Mouse (Mus musculus) stomach, embryonic 14.5 days (tissue): ENCODE results near the gene Aipl1. TPM values are rescaled to one million over a fixed set of nuclear protein-coding genes. Genes with fewer than 3 reads are reported as not detected.

ENCODE experiments used
- ATAC-seq: fragments of 200-750 bp; cut with Nextera tagmentation; 2 replicates; pipeline ENCODE4 v1.8.0; 2017; ENCODE audit warnings: low read depth, moderate TSS enrichment; ENCODE audit not compliant: insufficient number of reproducible peaks, insufficient read depth, low FRiP score
- H3K27ac ChIP-seq: fragments of 300-500 bp; sonication (generic); 2 replicates; pipeline ENCODE4 v1.5.1; 2014; ENCODE audit warnings: mild to moderate bottlenecking, low read length, moderate library complexity, mixed read lengths
- H3K27me3 ChIP-seq: fragments of 300-500 bp; sonication (generic); 2 replicates; pipeline ENCODE4 v1.6.1; 2014; ENCODE audit warnings: low read length, control low read depth, mixed read lengths; ENCODE audit not compliant: control insufficient read depth, insufficient read depth
- H3K36me3 ChIP-seq: fragments of 300-500 bp; sonication (generic); 2 replicates; pipeline ENCODE4 v1.6.1; 2014; ENCODE audit warnings: mild to moderate bottlenecking, control low read depth, low read length, moderate library complexity, mixed read lengths; ENCODE audit not compliant: control insufficient read depth, insufficient read depth
- H3K4me1 ChIP-seq: fragments of 300-500 bp; sonication (generic); 2 replicates; pipeline ENCODE4 v1.6.1; 2014; ENCODE audit warnings: low read length, control low read depth, mixed read lengths; ENCODE audit not compliant: control insufficient read depth, insufficient read depth
- H3K4me2 ChIP-seq: fragments of 300-500 bp; sonication (generic); replicated peaks from 2 replicates; pipeline ENCODE4 v1.6.1; 2014; ENCODE audit warnings: low read depth, low read length, control low read depth
- H3K4me3 ChIP-seq: fragments of 300-500 bp; sonication (generic); 2 replicates; pipeline ENCODE4 v1.5.1; 2014; ENCODE audit warnings: low read depth, low read length, control low read depth
- H3K9ac ChIP-seq: fragments of 300-500 bp; sonication (generic); replicated peaks from 2 replicates; pipeline ENCODE4 v1.6.1; 2014; ENCODE audit warnings: low read depth, mild to moderate bottlenecking, control low read depth, low read length, moderate library complexity, mixed read lengths
- H3K9me3 ChIP-seq: fragments of 300-500 bp; sonication (generic); 2 replicates; pipeline ENCODE4 v1.6.1; 2016; ENCODE audit warnings: low read depth, low read length, control low read depth; ENCODE audit not compliant: control insufficient read depth
- WGBS: fragments of 180-500 bp; shearing (Covaris S2); extraction: QIAGEN DNeasy Blood & Tissue Kit; methylation state at CpG from one replicate; pipeline ENCODE4 v1.1.7; 2014; 5-methylcytosine and 5-hydroxymethylcytosine counted together
- polyA plus RNA-seq: library from polyadenylated mRNA; unstranded; fragments of >200 nt; fragmentation: Nextera tagmentation; extraction: Ambion mirVana; gene quantifications from 2 replicates; pipeline ENCODE4 v1.2.1, GENCODE M21; 2014

The Aipl1 gene
- polyA plus RNA-seq, 1 experiment from 2014 or later: not detected

- Histone ChIP-seq H3K4me2 (no peak overlapping the region), H3K4me3 (no peak overlapping the region), H3K9me3 (no peaks in the 10 kb centered on the region), H3K27me3 (no peaks in the 10 kb centered on the region), H3K4me1 (peaks cover 14% of the 10 kb centered on the region), H3K36me3 (no peaks in the 10 kb centered on the region), H3K9ac (no peak overlapping the region), H3K27ac (no peak overlapping the region)
- no peak for ATAC-seq
- WGBS: 61% methylated on average over 2 of the region's 2 CpGs
Observed at GRCm38 (mm10) chr11:71985783-71986182, 51.5 kb downstream of the Aipl1 start.

- no peak for ATAC-seq
- peaks cover 14% of the 10 kb centered on the region for H3K4me1 ChIP-seq
- no peak overlapping the region for H3K4me2 ChIP-seq
- no peaks in the 10 kb centered on the region for H3K36me3 ChIP-seq
- 46% methylated on average over 4 of the region's 4 CpGs for WGBS
- H3K27me3 ChIP-seq: no peaks in the 10 kb centered on the region
- H3K4me3 ChIP-seq: no peak overlapping the region
- H3K9me3 ChIP-seq: no peaks in the 10 kb centered on the region
- H3K9ac ChIP-seq: no peak overlapping the region
- H3K27ac ChIP-seq: no peak overlapping the region
Observed at GRCm38 (mm10) chr11:71985101-71985711, 52.1 kb downstream of the Aipl1 start.

- Histone ChIP-seq H3K4me3 (no peak overlapping the region), H3K9me3 (no peaks in the 10 kb centered on the region), H3K4me1 (peaks cover 14% of the 10 kb centered on the region), H3K36me3 (no peaks in the 10 kb centered on the region), H3K27me3 (no peaks in the 10 kb centered on the region), H3K9ac (no peak overlapping the region), H3K4me2 (no peak overlapping the region), H3K27ac (no peak overlapping the region)
- 77% methylated on average over 2 of the region's 2 CpGs for WGBS
- ATAC-seq: no peak
Observed at GRCm38 (mm10) chr11:71984093-71984492, 53.2 kb downstream of the Aipl1 start.

Other genes starting within 250 kb of the Aipl1 start
- gene Pimreg, start 4.5 kb upstream of the Aipl1 start, polyA plus RNA-seq: 106 and 114 TPM in 2 replicates
- 0.52 and 0.67 TPM in 2 replicates for gene Pitpnm3, start 98.3 kb upstream of the Aipl1 start, polyA plus RNA-seq
- gene Gm43951, start 169.3 kb upstream of the Aipl1 start, polyA plus RNA-seq: not detected in 2 replicates
- 13.5 and 15.9 TPM in 2 replicates for gene 4933427D14Rik, start 169.9 kb upstream of the Aipl1 start, polyA plus RNA-seq
- 206 and 213 TPM in 2 replicates for gene Txndc17, start 170.0 kb upstream of the Aipl1 start, polyA plus RNA-seq
- 41.0 and 42.7 TPM in 2 replicates for gene Med31, start 178.1 kb upstream of the Aipl1 start, polyA plus RNA-seq
- 0.21 and 0.49 TPM in 2 replicates for gene Slc13a5, start 229.7 kb upstream of the Aipl1 start, polyA plus RNA-seq